Mouse (Mus musculus) intestine, embryonic 14.5 days (tissue): ENCODE results near the gene Pole. TPM values are rescaled to one million over a fixed set of nuclear protein-coding genes. Genes with fewer than 3 reads are reported as not detected.

Experiments used
- ATAC-seq: fragments of 200-750 bp; cut with Nextera tagmentation; replicated peaks from 2 replicates; pipeline ENCODE4 v1.8.0; 2017; ENCODE audit warnings: low read depth, moderate number of reproducible peaks, moderate TSS enrichment, moderate library complexity; ENCODE audit not compliant: low FRiP score, low TSS enrichment
- DNase-seq: peaks from one replicate; pipeline ENCODE4 v3.0.0-alpha.2; 2018; ENCODE audit warnings: low spot score
- H3K27ac ChIP-seq: fragments of 300-500 bp; sonication (generic); 2 replicates; pipeline ENCODE4 v1.5.1; 2014; ENCODE audit warnings: low read depth, mild to moderate bottlenecking, control low read depth
- H3K27me3 ChIP-seq: fragments of 300-500 bp; sonication (generic); replicated peaks from 2 replicates; pipeline ENCODE4 v1.6.1; 2014; ENCODE audit warnings: low read length, control low read depth; ENCODE audit not compliant: control insufficient read depth, insufficient read depth
- H3K36me3 ChIP-seq: fragments of 300-500 bp; sonication (generic); 2 replicates; pipeline ENCODE4 v1.6.1; 2014; ENCODE audit warnings: low read length, control low read depth; ENCODE audit not compliant: control insufficient read depth, insufficient read depth
- H3K4me1 ChIP-seq: fragments of 300-500 bp; sonication (generic); replicated peaks from 2 replicates; pipeline ENCODE4 v1.6.1; 2014; ENCODE audit warnings: low read length, control low read depth, mixed read lengths; ENCODE audit not compliant: control insufficient read depth, insufficient read depth
- H3K4me2 ChIP-seq: fragments of 300-500 bp; sonication (generic); 2 replicates; pipeline ENCODE4 v1.6.1; 2014; ENCODE audit warnings: low read length
- H3K4me3 ChIP-seq: fragments of 300-500 bp; sonication (generic); 2 replicates; pipeline ENCODE4 v1.5.1; 2014; ENCODE audit warnings: low read depth, low read length, control low read depth, mixed read lengths
- H3K9ac ChIP-seq: fragments of 300-500 bp; sonication (generic); 2 replicates; pipeline ENCODE4 v1.6.1; 2014; ENCODE audit warnings: mild to moderate bottlenecking, low read length
- H3K9me3 ChIP-seq: fragments of 300-500 bp; sonication (generic); 2 replicates; pipeline ENCODE4 v1.6.1; 2016; ENCODE audit warnings: low read length, control low read depth; ENCODE audit not compliant: control insufficient read depth
- WGBS: fragments of 180-500 bp; shearing (Covaris S2); extraction: QIAGEN DNeasy Blood & Tissue Kit; methylation state at CpG from one replicate; pipeline ENCODE4 v1.1.7; 2014; 5-methylcytosine and 5-hydroxymethylcytosine counted together
- polyA plus RNA-seq: library from polyadenylated mRNA; unstranded; fragments of >200 nt; fragmentation: Nextera tagmentation; extraction: Ambion mirVana; gene quantifications from 2 replicates; pipeline ENCODE4 v1.2.1, GENCODE M21; 2014

Pole gene
- 33.3 and 36.0 TPM in 2 replicates for polyA plus RNA-seq

- under 1% methylated on average over 56 of the region's 64 CpGs for WGBS
- H3K27me3 ChIP-seq = peaks cover 15% of the 10 kb centered on the region
- peak; percentile 98 for ATAC-seq
- H3K27ac ChIP-seq = peak within 1 kb of the TSS; percentile 38
- peak within 1 kb of the TSS; percentile 63 for H3K4me2 ChIP-seq
- peaks cover 13% of the 10 kb centered on the region for H3K36me3 ChIP-seq
- H3K4me3 ChIP-seq = peak within 1 kb of the TSS; percentile 84
- peaks cover 9% of the 10 kb centered on the region for H3K4me1 ChIP-seq
- H3K9ac ChIP-seq = peak within 1 kb of the TSS; percentile 82
- peak; percentile 96 for DNase-seq
- no peaks in the 10 kb centered on the region for H3K9me3 ChIP-seq
Measured at GRCm38 (mm10) chr5:110285770-110286445, at the start of gene Pole, which contains the start of gene Pxmp2. Pole (plus strand) TSS chr5:110286306. Pxmp2 (minus strand) TSS chr5:110286186.

- H3K4me2 ChIP-seq = no peak overlapping the region
- no peaks in the 10 kb centered on the region for H3K27me3 ChIP-seq
- 79% methylated on average over 2 of the region's 2 CpGs for WGBS
- ATAC-seq (no peak), DNase-seq (no peak)
- H3K4me1 ChIP-seq = no peaks in the 10 kb centered on the region
- no peak overlapping the region for H3K9ac ChIP-seq
- no peak overlapping the region for H3K4me3 ChIP-seq
- H3K27ac ChIP-seq = no peak overlapping the region
- no peaks in the 10 kb centered on the region for H3K9me3 ChIP-seq
- peaks cover 96% of the 10 kb centered on the region for H3K36me3 ChIP-seq
Measured at GRCm38 (mm10) chr5:110244091-110244490, 42.0 kb upstream of the Pole start.

GRCm38 (mm10) chr5:110266941-110267340 is 19.2 kb upstream of the Pole start:
- Histone ChIP-seq H3K9ac (no peak overlapping the region), H3K4me2 (no peak overlapping the region), H3K27ac (no peak overlapping the region), H3K9me3 (no peaks in the 10 kb centered on the region), H3K27me3 (no peaks in the 10 kb centered on the region), H3K36me3 (peaks cover 37% of the 10 kb centered on the region), H3K4me1 (peaks cover 6% of the 10 kb centered on the region), H3K4me3 (no peak overlapping the region)
- DNase-seq (no peak), ATAC-seq (no peak)
- WGBS = 82% methylated on average over 4 of the region's 4 CpGs

GRCm38 (mm10) chr5:110269141-110270101 is 16.7 kb upstream of the Pole start, which contains the start of gene Pgam5:
Pgam5 (minus strand) TSS chr5:110269913.
- peak within 1 kb of the TSS; percentile 47; the same call in 1 of the 2 replicates for H3K27ac ChIP-seq
- WGBS = under 1% methylated on average over 65 of the region's 66 CpGs
- peak within 1 kb of the TSS; percentile 100 for H3K4me3 ChIP-seq
- no peaks in the 10 kb centered on the region for H3K9me3 ChIP-seq
- no peaks in the 10 kb centered on the region for H3K27me3 ChIP-seq
- DNase-seq (peak; percentile 97), ATAC-seq (peak; percentile 93)
- H3K4me2 ChIP-seq = peak within 1 kb of the TSS; percentile 75
- peaks cover 6% of the 10 kb centered on the region for H3K4me1 ChIP-seq
- peak within 1 kb of the TSS; percentile 90 for H3K9ac ChIP-seq
- H3K36me3 ChIP-seq = peaks cover 29% of the 10 kb centered on the region

- no peak overlapping the region for H3K9ac ChIP-seq
- no peaks in the 10 kb centered on the region for H3K27me3 ChIP-seq
- no peak overlapping the region for H3K4me3 ChIP-seq
- no peak overlapping the region for H3K4me2 ChIP-seq
- DNase-seq = no peak
- H3K9me3 ChIP-seq = no peaks in the 10 kb centered on the region
- H3K36me3 ChIP-seq = peaks cover 21% of the 10 kb centered on the region
- WGBS = 93% methylated on average over 6 of the region's 6 CpGs
- ATAC-seq = 0 out of 2 replicates have a peak, but pooled peaks have one; percentile 26
- peaks cover 6% of the 10 kb centered on the region for H3K4me1 ChIP-seq
- no peak overlapping the region for H3K27ac ChIP-seq
Measured at GRCm38 (mm10) chr5:110270242-110270641, 15.9 kb upstream of the Pole start.

- Histone ChIP-seq H3K27me3 (no peaks in the 10 kb centered on the region), H3K9ac (no peak overlapping the region), H3K36me3 (no peaks in the 10 kb centered on the region), H3K4me3 (no peak overlapping the region), H3K4me2 (no peak overlapping the region), H3K9me3 (no peaks in the 10 kb centered on the region), H3K27ac (no peak overlapping the region), H3K4me1 (no peaks in the 10 kb centered on the region)
- no peak for DNase-seq
- WGBS = 75% methylated on average over 4 of the region's 4 CpGs
- ATAC-seq = no peak
Measured at GRCm38 (mm10) chr5:110274147-110274546, 12.0 kb upstream of the Pole start.

- no peaks in the 10 kb centered on the region for H3K9me3 ChIP-seq
- ATAC-seq = no peak
- no peak overlapping the region for H3K9ac ChIP-seq
- no peak overlapping the region for H3K27ac ChIP-seq
- 74% methylated on average over 2 of the region's 2 CpGs for WGBS
- H3K4me1 ChIP-seq = no peaks in the 10 kb centered on the region
- H3K4me3 ChIP-seq = no peak overlapping the region
- H3K4me2 ChIP-seq = no peak overlapping the region
- DNase-seq = no peak
- H3K36me3 ChIP-seq = no peaks in the 10 kb centered on the region
- H3K27me3 ChIP-seq = no peaks in the 10 kb centered on the region
Measured at GRCm38 (mm10) chr5:110274846-110275245, 11.3 kb upstream of the Pole start.

GRCm38 (mm10) chr5:110276391-110276790 is 9.7 kb upstream of the Pole start:
- 81% methylated on average over 2 of the region's 2 CpGs for WGBS

More at GRCm38 (mm10) chr5:110276391-110276790, 9.7 kb upstream of the Pole start:
- H3K4me1 ChIP-seq = no peaks in the 10 kb centered on the region
- H3K27ac ChIP-seq = no peak overlapping the region
- no peaks in the 10 kb centered on the region for H3K9me3 ChIP-seq
- H3K4me2 ChIP-seq = no peak overlapping the region
- ATAC-seq (no peak), DNase-seq (no peak)
- no peaks in the 10 kb centered on the region for H3K27me3 ChIP-seq
- no peak overlapping the region for H3K9ac ChIP-seq
- H3K4me3 ChIP-seq = no peak overlapping the region
- H3K36me3 ChIP-seq = no peaks in the 10 kb centered on the region
